Mouse (Mus musculus) intestine, postnatal 0 days (tissue): ENCODE data around the gene Cdhr5. TPM values are rescaled to one million over a fixed set of nuclear protein-coding genes. Genes with fewer than 3 reads are reported as not detected.

ENCODE experiments used
- ATAC-seq: fragments of 200-750 bp; cut with Nextera tagmentation; 2 replicates; pipeline ENCODE4 v1.8.0; 2017; ENCODE audit warnings: mild to moderate bottlenecking, moderate TSS enrichment, moderate library complexity
- H3K27ac ChIP-seq: fragments of 300-500 bp; sonication (generic); 2 replicates; pipeline ENCODE4 v1.5.1; 2014; ENCODE audit warnings: mild to moderate bottlenecking, low read depth, low read length, moderate library complexity
- H3K27me3 ChIP-seq: fragments of 300-500 bp; sonication (generic); replicated peaks from 2 replicates; pipeline ENCODE4 v1.6.1; 2014; ENCODE audit warnings: low read length, mixed read lengths; ENCODE audit not compliant: control insufficient read depth, insufficient read depth
- H3K36me3 ChIP-seq: fragments of 300-500 bp; sonication (generic); 2 replicates; pipeline ENCODE4 v1.6.1; 2014; ENCODE audit warnings: mild to moderate bottlenecking, moderate library complexity; ENCODE audit not compliant: control insufficient read depth, insufficient read depth
- H3K4me1 ChIP-seq: fragments of 300-500 bp; sonication (generic); replicated peaks from 2 replicates; pipeline ENCODE4 v1.6.1; 2014; ENCODE audit warnings: antibody characterized with exemption, low read length, mixed read lengths; ENCODE audit not compliant: control insufficient read depth, insufficient read depth
- H3K4me2 ChIP-seq: fragments of 300-500 bp; sonication (generic); replicated peaks from 2 replicates; pipeline ENCODE4 v1.6.1; 2014; ENCODE audit warnings: low read depth, mild to moderate bottlenecking, moderate library complexity
- H3K4me3 ChIP-seq: fragments of 300-500 bp; sonication (generic); 2 replicates; pipeline ENCODE4 v1.5.1; 2014; ENCODE audit warnings: low read depth, low read length
- H3K9ac ChIP-seq: fragments of 300-500 bp; sonication (generic); 2 replicates; pipeline ENCODE4 v1.6.1; 2014; ENCODE audit warnings: mild to moderate bottlenecking, low read depth, low read length
- H3K9me3 ChIP-seq: fragments of 300-500 bp; sonication (generic); 2 replicates; pipeline ENCODE4 v1.6.1; 2016; ENCODE audit warnings: mixed run types; ENCODE audit not compliant: control insufficient read depth
- CTCF ChIP-seq: sonication (generic); IDR thresholded peaks from 2 replicates; pipeline ENCODE4 v1.5.1; 2016; ENCODE audit warnings: low read depth, mild to moderate bottlenecking, control low read depth, antibody characterized with exemption, moderate library complexity
- WGBS: fragments of 180-500 bp; shearing (Covaris S2); extraction: QIAGEN DNeasy Blood & Tissue Kit; methylation state at CpG from one replicate; pipeline ENCODE4 v1.1.7; 2014; 5-methylcytosine and 5-hydroxymethylcytosine counted together
- polyA plus RNA-seq: library from polyadenylated mRNA; unstranded; fragments of >200 nt; fragmentation: Nextera tagmentation; extraction: Ambion mirVana; gene quantifications from 2 replicates; pipeline ENCODE4 v1.2.1, GENCODE M21; 2015

Cdhr5 gene
- polyA plus RNA-seq: 914 and 971 TPM in 2 replicates

GRCm38 (mm10) chr7:141276546-141276945, at the start of gene Cdhr5:
Gene Cdhr5 (minus strand): TSS chr7:141276786.
- Histone ChIP-seq H3K9ac (peak within 1 kb of the TSS; percentile 66), H3K27me3 (no peaks in the 10 kb centered on the region), H3K27ac (peak within 1 kb of the TSS; percentile 93), H3K9me3 (no peaks in the 10 kb centered on the region), H3K4me2 (peak within 1 kb of the TSS; percentile 65), H3K4me1 (0 out of 2 replicates have a peak, but pooled peaks cover 6% of the 10 kb centered on the region), H3K4me3 (peak within 1 kb of the TSS; percentile 47), H3K36me3 (peaks cover 18% of the 10 kb centered on the region; the same call in 1 of the 2 replicates)
- 20% methylated on average over 11 of the region's 11 CpGs for WGBS
- TF ChIP-seq CTCF: no peak
- peak; percentile 80 for ATAC-seq

- H3K27ac ChIP-seq: no peak overlapping the region
- peaks cover 46% of the 10 kb centered on the region for H3K36me3 ChIP-seq
- 0 out of 2 replicates have a peak overlapping the region, but pooled peaks have one; percentile 17 for H3K9ac ChIP-seq
- H3K27me3 ChIP-seq: no peaks in the 10 kb centered on the region
- no peak overlapping the region for H3K4me2 ChIP-seq
- TF ChIP-seq CTCF: no peak
- no peak overlapping the region for H3K4me3 ChIP-seq
- no peaks in the 10 kb centered on the region for H3K9me3 ChIP-seq
- no peak for ATAC-seq
- H3K4me1 ChIP-seq: peaks cover 14% of the 10 kb centered on the region
- 79% methylated on average over 1 of the region's 1 CpGs for WGBS
Observed at GRCm38 (mm10) chr7:141324686-141325085, 48.1 kb upstream of the Cdhr5 start.

- H3K27me3 ChIP-seq: no peaks in the 10 kb centered on the region
- no peaks in the 10 kb centered on the region for H3K9me3 ChIP-seq
- no peak overlapping the region for H3K4me2 ChIP-seq
- ATAC-seq: no peak
- H3K4me1 ChIP-seq: no peaks in the 10 kb centered on the region
- H3K36me3 ChIP-seq: peaks cover 64% of the 10 kb centered on the region
- no peak overlapping the region for H3K27ac ChIP-seq
- TF ChIP-seq CTCF: no peak
- 72% methylated on average over 2 of the region's 2 CpGs for WGBS
- no peak overlapping the region for H3K4me3 ChIP-seq
- no peak overlapping the region for H3K9ac ChIP-seq
Observed at GRCm38 (mm10) chr7:141319446-141319845, 42.9 kb upstream of the Cdhr5 start.

GRCm38 (mm10) chr7:141317619-141318132, 41.1 kb upstream of the Cdhr5 start:
- TF ChIP-seq CTCF: no peak
- H3K4me2 ChIP-seq: no peak overlapping the region
- no peaks in the 10 kb centered on the region for H3K9me3 ChIP-seq
- 43% methylated on average over 1 of the region's 1 CpGs for WGBS
- peak; percentile 87 for ATAC-seq
- peaks cover 65% of the 10 kb centered on the region for H3K36me3 ChIP-seq
- peak overlapping the region; percentile 73 for H3K27ac ChIP-seq
- no peak overlapping the region for H3K9ac ChIP-seq
- no peaks in the 10 kb centered on the region for H3K4me1 ChIP-seq
- no peaks in the 10 kb centered on the region for H3K27me3 ChIP-seq
- no peak overlapping the region for H3K4me3 ChIP-seq

GRCm38 (mm10) chr7:141315974-141316373, 39.4 kb upstream of the Cdhr5 start:
- Histone ChIP-seq H3K4me1 (no peaks in the 10 kb centered on the region), H3K4me3 (no peak overlapping the region), H3K9me3 (no peaks in the 10 kb centered on the region), H3K27me3 (no peaks in the 10 kb centered on the region), H3K27ac (0 out of 2 replicates have a peak overlapping the region, but pooled peaks have one; percentile 73), H3K4me2 (no peak overlapping the region), H3K36me3 (peaks cover 64% of the 10 kb centered on the region), H3K9ac (no peak overlapping the region)
- TF ChIP-seq CTCF: peak; percentile 82
- peak; percentile 75 for ATAC-seq
- 65% methylated on average over 5 of the region's 5 CpGs for WGBS

GRCm38 (mm10) chr7:141315076-141315475, 38.5 kb upstream of the Cdhr5 start:
- H3K9me3 ChIP-seq: no peaks in the 10 kb centered on the region
- 80% methylated on average over 8 of the region's 8 CpGs for WGBS
- no peak overlapping the region for H3K4me3 ChIP-seq
- H3K4me1 ChIP-seq: no peaks in the 10 kb centered on the region
- 0 out of 2 replicates have a peak overlapping the region, but pooled peaks have one; percentile 24 for H3K27ac ChIP-seq
- no peak overlapping the region for H3K4me2 ChIP-seq
- H3K27me3 ChIP-seq: no peaks in the 10 kb centered on the region
- ATAC-seq: no peak
- TF ChIP-seq CTCF: no peak
- peaks cover 64% of the 10 kb centered on the region for H3K36me3 ChIP-seq
- no peak overlapping the region for H3K9ac ChIP-seq
